Mouse (Mus musculus): ENCODE measurements around the gene Hnf4a.

DNA sequence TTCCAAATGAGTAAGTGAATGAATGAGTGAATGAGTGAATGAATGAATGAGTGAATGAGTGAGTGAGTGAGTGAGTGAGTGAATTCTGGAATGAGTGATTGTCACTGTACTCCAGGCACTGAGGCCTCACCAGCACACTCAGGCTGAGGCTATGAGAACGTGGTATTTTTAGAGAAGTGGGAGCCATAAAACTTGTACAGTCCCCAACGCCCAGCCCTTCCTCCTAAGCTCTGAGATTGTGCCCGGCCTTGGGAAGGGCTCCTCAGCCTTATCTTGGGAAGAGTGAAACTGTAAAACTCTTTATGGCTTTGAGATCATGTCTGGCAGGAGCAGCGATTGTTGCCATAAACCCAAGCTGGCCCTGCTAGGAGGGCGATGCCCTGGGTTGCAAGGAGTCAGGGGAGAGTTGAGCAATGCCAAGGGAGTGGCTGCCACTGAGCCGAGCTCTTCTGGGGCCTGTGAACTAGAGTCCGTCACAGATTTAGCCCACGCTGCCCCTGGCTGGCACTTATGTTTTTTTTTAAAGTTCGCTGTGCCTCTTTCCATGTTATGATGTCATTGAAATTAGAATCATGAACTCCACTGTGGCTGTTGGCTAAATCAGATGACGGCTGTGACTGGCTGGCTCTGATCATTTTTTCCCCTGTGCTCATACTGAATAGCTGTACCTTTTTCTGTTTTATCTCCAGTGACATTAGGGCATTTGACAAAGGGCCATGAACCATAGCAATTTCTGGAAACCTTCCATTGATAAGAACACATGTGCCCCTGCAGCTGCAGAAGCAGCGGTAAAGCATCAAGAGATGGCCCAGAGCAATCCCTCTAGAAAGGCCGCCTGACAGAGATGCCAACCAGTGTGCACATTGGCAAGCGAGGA is 73.7 kb downstream of the Hnf4a start:
- TF ChIP-seq CTCF (IDR thresholded peaks at IDR 0.05; ENCODE audit: low read depth) (no peak), EP300 (IDR thresholded peaks at IDR 0.05; ENCODE audit: low read depth) (peak; percentile 15; the same call in 1 of the 2 replicates)

Measured in liver, postnatal 0 days (tissue).